Mouse (Mus musculus): ENCODE measurements around the gene Cyp17a1. TPM values are rescaled to one million over a fixed set of nuclear protein-coding genes. Genes with fewer than 3 reads are reported as not detected.

The Cyp17a1 gene
- polyA plus RNA-seq, 1 experiment from 2014 or later, result not detected

DNA sequence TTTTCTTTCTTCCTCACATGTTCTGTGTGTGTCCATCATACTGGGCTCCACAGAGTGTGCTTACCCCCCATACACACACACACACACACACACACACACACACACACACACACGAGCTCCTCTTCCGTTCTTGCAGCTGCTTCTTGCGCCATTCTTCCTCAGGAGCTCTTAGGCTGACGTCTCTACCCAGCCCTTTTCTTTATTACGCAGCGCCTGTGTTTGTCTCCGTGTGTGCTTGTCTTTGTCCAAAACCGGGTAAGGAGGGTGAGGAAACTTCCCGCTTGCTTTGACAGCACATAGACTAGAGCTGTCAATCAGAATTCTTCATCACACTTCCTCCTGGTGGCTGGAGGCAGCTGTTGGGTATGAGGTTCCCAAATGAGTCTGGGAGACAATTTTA is 54.6 kb downstream of the Cyp17a1 start:
- H3K4me1 ChIP-seq (replicated peaks; ENCODE audit: insufficient read depth, low read length), result peaks cover 39% of the 10 kb centered on the region
- ATAC-seq (replicated peaks; ENCODE audit: low FRiP score, low read depth) (no peak), DNase-seq (ENCODE audit: low spot score) (no peak)
- peaks cover 1% of the 10 kb centered on the region; the same call in 1 of the 2 replicates for H3K36me3 ChIP-seq (ENCODE audit: insufficient read depth, low read length)
- no peaks in the 10 kb centered on the region for H3K27me3 ChIP-seq (ENCODE audit: insufficient read depth, low read length)
- H3K9ac ChIP-seq (ENCODE audit: low read depth, low read length), result no peak overlapping the region
- no peak overlapping the region for H3K4me3 ChIP-seq (replicated peaks; ENCODE audit: low read depth, low read length)
- no peak overlapping the region for H3K27ac ChIP-seq
- 68% methylated on average over 9 of the region's 9 CpGs for WGBS
- no peaks in the 10 kb centered on the region for H3K9me3 ChIP-seq (replicated peaks; ENCODE audit: low read length)
- H3K4me2 ChIP-seq (ENCODE audit: low read length), result no peak overlapping the region
- TF ChIP-seq CTCF (IDR thresholded peaks at IDR 0.05; ENCODE audit: low read depth), result no peak

DNA sequence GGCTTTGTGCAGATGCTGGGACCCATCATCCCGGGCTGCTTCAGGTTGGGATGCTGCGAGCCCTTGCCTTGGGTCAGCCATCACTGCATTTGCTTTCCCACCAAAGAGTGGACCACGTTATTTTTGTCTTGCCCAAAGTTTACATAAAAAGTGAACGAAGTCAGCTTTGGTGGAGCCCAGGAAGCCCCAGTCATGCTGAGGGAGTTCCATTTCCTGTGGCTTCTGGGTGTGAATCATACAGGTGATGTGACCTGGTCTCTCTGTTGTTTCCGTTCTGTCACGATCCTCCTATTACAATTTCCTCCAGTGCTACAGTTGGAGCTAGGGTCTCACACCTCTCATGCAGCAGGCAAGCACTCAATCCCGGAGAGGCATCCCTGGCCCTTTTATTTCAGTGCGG is 55.6 kb downstream of the Cyp17a1 start:
- ATAC-seq (replicated peaks; ENCODE audit: low FRiP score, low read depth) (no peak), DNase-seq (ENCODE audit: low spot score) (no peak)
- H3K4me3 ChIP-seq (replicated peaks; ENCODE audit: low read depth, low read length), result no peak overlapping the region
- WGBS, result 77% methylated on average over 8 of the region's 8 CpGs
- H3K9ac ChIP-seq (ENCODE audit: low read depth, low read length), result no peak overlapping the region
- H3K4me2 ChIP-seq (ENCODE audit: low read length), result no peak overlapping the region
- peaks cover 33% of the 10 kb centered on the region for H3K4me1 ChIP-seq (replicated peaks; ENCODE audit: insufficient read depth, low read length)
- no peaks in the 10 kb centered on the region for H3K9me3 ChIP-seq (replicated peaks; ENCODE audit: low read length)
- no peak for TF ChIP-seq CTCF (IDR thresholded peaks at IDR 0.05; ENCODE audit: low read depth)
- H3K27me3 ChIP-seq (ENCODE audit: insufficient read depth, low read length), result no peaks in the 10 kb centered on the region
- no peak overlapping the region for H3K27ac ChIP-seq
- H3K36me3 ChIP-seq (ENCODE audit: insufficient read depth, low read length), result peaks cover 4% of the 10 kb centered on the region; the same call in 1 of the 2 replicates

Other genes starting within 250 kb of the Cyp17a1 start
- gene Trim8, start 171.5 kb downstream of the Cyp17a1 start, polyA plus RNA-seq (2015; fragmentation: Nextera tagmentation; extraction: Ambion mirVana), result 27.8 and 30.5 TPM in 2 replicates
- gene Arl3, start 100.0 kb downstream of the Cyp17a1 start, polyA plus RNA-seq (2015; fragmentation: Nextera tagmentation; extraction: Ambion mirVana), result 96.6 and 105 TPM in 2 replicates
- gene Sfxn2, start 99.8 kb downstream of the Cyp17a1 start, polyA plus RNA-seq (2015; fragmentation: Nextera tagmentation; extraction: Ambion mirVana), result 47.1 and 50.0 TPM in 2 replicates
- gene Wbp1l, start 74.1 kb downstream of the Cyp17a1 start, polyA plus RNA-seq (2015; fragmentation: Nextera tagmentation; extraction: Ambion mirVana), result 35.6 and 39.9 TPM in 2 replicates
- gene Borcs7, start 16.7 kb upstream of the Cyp17a1 start, polyA plus RNA-seq (2015; fragmentation: Nextera tagmentation; extraction: Ambion mirVana), result 21.3 TPM in 2 replicates
- gene As3mt, start 34.3 kb upstream of the Cyp17a1 start, polyA plus RNA-seq (2015; fragmentation: Nextera tagmentation; extraction: Ambion mirVana), result 59.4 and 65.0 TPM in 2 replicates
- 11.0 and 12.0 TPM in 2 replicates for gene Cnnm2, start 88.4 kb upstream of the Cyp17a1 start, polyA plus RNA-seq (2015; fragmentation: Nextera tagmentation; extraction: Ambion mirVana)

All from kidney, postnatal 0 days (tissue).